Mouse (Mus musculus) kidney, embryonic 14.5 days (tissue): ENCODE measurements around the gene Zfp385c. TPM values are rescaled to one million over a fixed set of nuclear protein-coding genes. Genes with fewer than 3 reads are reported as not detected.

Source experiments
- ATAC-seq: fragments of 200-750 bp; cut with Nextera tagmentation; 2 replicates; pipeline ENCODE4 v1.8.0; 2017; ENCODE audit warnings: moderate number of reproducible peaks, mild to moderate bottlenecking, moderate TSS enrichment, moderate library complexity; ENCODE audit not compliant: low FRiP score, low TSS enrichment
- H3K27ac ChIP-seq: fragments of 300-500 bp; sonication (generic); 2 replicates; pipeline ENCODE4 v1.5.1; 2014; ENCODE audit warnings: low read depth, mild to moderate bottlenecking, low read length, moderate library complexity, mixed read lengths
- H3K27me3 ChIP-seq: fragments of 300-500 bp; sonication (generic); 2 replicates; pipeline ENCODE4 v1.6.1; 2014; ENCODE audit warnings: mild to moderate bottlenecking, low read length; ENCODE audit not compliant: control insufficient read depth, insufficient read depth
- H3K36me3 ChIP-seq: fragments of 300-500 bp; sonication (generic); 2 replicates; pipeline ENCODE4 v1.6.1; 2014; ENCODE audit warnings: low read length, mixed read lengths; ENCODE audit not compliant: control insufficient read depth, insufficient read depth
- H3K4me1 ChIP-seq: fragments of 300-500 bp; sonication (generic); 2 replicates; pipeline ENCODE4 v1.6.1; 2014; ENCODE audit warnings: low read length, mixed read lengths; ENCODE audit not compliant: control insufficient read depth, insufficient read depth
- H3K4me2 ChIP-seq: fragments of 300-500 bp; sonication (generic); replicated peaks from 2 replicates; pipeline ENCODE4 v1.6.1; 2014; ENCODE audit warnings: low read depth, mild to moderate bottlenecking, low read length
- H3K4me3 ChIP-seq: fragments of 300-500 bp; sonication (generic); 2 replicates; pipeline ENCODE4 v1.5.1; 2014; ENCODE audit warnings: mild to moderate bottlenecking, low read length
- H3K9ac ChIP-seq: fragments of 300-500 bp; sonication (generic); 2 replicates; pipeline ENCODE4 v1.6.1; 2014; ENCODE audit warnings: low read depth, mild to moderate bottlenecking, low read length, moderate library complexity
- H3K9me3 ChIP-seq: fragments of 300-500 bp; sonication (generic); 2 replicates; pipeline ENCODE4 v1.6.1; 2016; ENCODE audit warnings: low read length; ENCODE audit not compliant: control insufficient read depth
- WGBS: fragments of 180-500 bp; shearing (Covaris S2); extraction: QIAGEN DNeasy Blood & Tissue Kit; methylation state at CpG from one replicate; pipeline ENCODE4 v1.1.7; 2014; 5-methylcytosine and 5-hydroxymethylcytosine counted together
- polyA plus RNA-seq: library from polyadenylated mRNA; unstranded; fragments of >200 nt; fragmentation: Nextera tagmentation; extraction: Ambion mirVana; gene quantifications from 2 replicates; pipeline ENCODE4 v1.2.1, GENCODE M21; 2014

Zfp385c gene
- polyA plus RNA-seq, 1 experiment from 2014 or later, result 0.50 TPM

GRCm38 (mm10) chr11:100687265-100687664 lies 5.0 kb downstream of the Zfp385c start:
- no peak overlapping the region for H3K4me3 ChIP-seq
- H3K4me1 ChIP-seq, result no peaks in the 10 kb centered on the region
- no peaks in the 10 kb centered on the region for H3K36me3 ChIP-seq
- no peak overlapping the region for H3K27ac ChIP-seq
- H3K4me2 ChIP-seq, result no peak overlapping the region
- H3K9ac ChIP-seq, result no peak overlapping the region
- ATAC-seq, result no peak
- peaks cover 3% of the 10 kb centered on the region; the same call in 1 of the 2 replicates for H3K27me3 ChIP-seq
- WGBS, result 80% methylated on average over 7 of the region's 7 CpGs
- H3K9me3 ChIP-seq, result no peaks in the 10 kb centered on the region

DNA sequence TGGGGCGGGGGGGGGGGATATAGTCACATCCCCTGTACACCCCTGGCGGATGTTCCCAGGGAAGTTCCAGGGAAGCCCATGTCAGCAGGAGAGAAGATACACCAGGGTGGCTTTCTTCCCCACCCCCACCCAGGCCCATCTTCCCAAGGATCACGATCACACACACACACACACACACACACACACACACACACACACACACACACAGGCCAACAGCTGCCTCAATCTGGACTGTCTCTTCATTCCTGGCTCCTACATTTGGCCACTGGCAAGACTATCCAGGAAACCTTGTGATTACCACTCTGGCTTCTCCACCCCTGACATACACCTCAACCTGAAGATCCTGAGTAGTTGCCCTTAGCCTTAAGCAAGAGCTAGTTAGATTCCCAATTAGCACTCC lies 6.9 kb downstream of the Zfp385c start:
- Histone ChIP-seq H3K36me3 (no peaks in the 10 kb centered on the region), H3K4me2 (no peak overlapping the region), H3K4me1 (no peaks in the 10 kb centered on the region), H3K27ac (no peak overlapping the region), H3K4me3 (no peak overlapping the region), H3K27me3 (no peaks in the 10 kb centered on the region), H3K9me3 (no peaks in the 10 kb centered on the region), H3K9ac (no peak overlapping the region)
- no peak for ATAC-seq
- WGBS, result 83% methylated on average over 3 of the region's 3 CpGs

- Histone ChIP-seq H3K4me3 (no peak overlapping the region), H3K4me1 (no peaks in the 10 kb centered on the region), H3K36me3 (no peaks in the 10 kb centered on the region), H3K4me2 (no peak overlapping the region), H3K9me3 (no peaks in the 10 kb centered on the region), H3K27me3 (no peaks in the 10 kb centered on the region), H3K9ac (no peak overlapping the region), H3K27ac (no peak overlapping the region)
- WGBS, result 56% methylated on average over 2 of the region's 2 CpGs
- ATAC-seq, result no peak
These were observed 8.2 kb downstream of the Zfp385c start for GRCm38 (mm10) chr11:100684084-100684483.

GRCm38 (mm10) chr11:100682526-100682925 lies 9.7 kb downstream of the Zfp385c start:
- H3K27ac ChIP-seq, result no peak overlapping the region
- no peak overlapping the region for H3K9ac ChIP-seq
- WGBS, result 81% methylated on average over 5 of the region's 5 CpGs
- no peak overlapping the region for H3K4me2 ChIP-seq
- H3K36me3 ChIP-seq, result no peaks in the 10 kb centered on the region
- no peaks in the 10 kb centered on the region for H3K27me3 ChIP-seq
- H3K9me3 ChIP-seq, result no peaks in the 10 kb centered on the region
- no peaks in the 10 kb centered on the region for H3K4me1 ChIP-seq
- ATAC-seq, result no peak
- H3K4me3 ChIP-seq, result no peak overlapping the region

DNA sequence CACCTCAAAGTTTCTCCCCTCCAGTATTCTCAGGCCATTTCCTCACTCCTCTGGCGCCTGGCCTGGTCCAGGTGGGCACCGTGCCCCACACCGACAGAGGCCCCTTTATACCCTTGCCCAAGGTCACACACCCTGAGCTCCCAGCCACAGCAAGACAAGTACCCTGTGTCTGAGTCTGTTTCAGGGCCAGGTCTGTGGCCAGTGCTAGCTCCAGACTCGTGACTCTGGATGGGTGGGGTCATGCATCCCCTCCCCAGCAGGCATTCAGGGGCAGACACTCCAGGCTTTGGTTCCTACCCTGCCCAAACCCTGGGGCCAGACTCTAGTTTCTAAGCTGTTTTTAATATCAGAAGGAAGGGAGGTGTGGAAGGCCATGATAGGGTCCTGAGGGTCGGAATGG lies 10.4 kb downstream of the Zfp385c start:
- no peak overlapping the region for H3K27ac ChIP-seq
- no peak overlapping the region for H3K4me2 ChIP-seq
- no peaks in the 10 kb centered on the region for H3K27me3 ChIP-seq
- no peaks in the 10 kb centered on the region for H3K36me3 ChIP-seq
- H3K9ac ChIP-seq, result no peak overlapping the region
- ATAC-seq, result no peak
- no peaks in the 10 kb centered on the region for H3K9me3 ChIP-seq
- no peaks in the 10 kb centered on the region for H3K4me1 ChIP-seq
- H3K4me3 ChIP-seq, result no peak overlapping the region
- 76% methylated on average over 5 of the region's 5 CpGs for WGBS

- H3K9me3 ChIP-seq, result no peaks in the 10 kb centered on the region
- H3K4me2 ChIP-seq, result no peak overlapping the region
- 63% methylated on average over 7 of the region's 7 CpGs for WGBS
- H3K4me3 ChIP-seq, result no peak overlapping the region
- H3K4me1 ChIP-seq, result 0 out of 2 replicates have a peak, but pooled peaks cover 5% of the 10 kb centered on the region
- no peak overlapping the region for H3K9ac ChIP-seq
- no peak overlapping the region for H3K27ac ChIP-seq
- no peaks in the 10 kb centered on the region for H3K36me3 ChIP-seq
- ATAC-seq, result no peak
- peaks cover 7% of the 10 kb centered on the region; the same call in 1 of the 2 replicates for H3K27me3 ChIP-seq
These were observed 14.4 kb downstream of the Zfp385c start for GRCm38 (mm10) chr11:100677810-100678209.

DNA sequence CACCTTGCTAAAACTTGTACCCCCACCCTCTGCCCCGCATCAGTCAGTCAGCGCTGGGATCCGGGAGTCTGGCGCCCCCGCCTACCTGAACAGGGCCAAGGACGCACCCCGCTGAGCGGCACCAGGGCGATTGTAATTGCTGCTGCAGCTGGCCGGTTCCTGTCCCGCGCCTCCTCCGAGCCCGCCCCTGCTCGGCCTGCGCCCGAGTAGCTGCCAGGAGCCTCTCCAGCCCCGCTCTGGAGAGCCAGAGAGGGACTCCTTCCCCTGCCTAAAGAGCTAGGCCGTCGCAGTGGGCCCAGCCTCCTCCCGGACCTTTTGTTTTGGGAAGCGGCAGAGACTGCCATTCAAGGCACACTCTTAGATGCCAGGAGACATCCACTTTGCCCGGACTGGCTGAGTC lies 19.1 kb downstream of the Zfp385c start:
- H3K4me2 ChIP-seq, result peak overlapping the region; percentile 35
- no peak overlapping the region for H3K27ac ChIP-seq
- WGBS, result 2% methylated on average over 23 of the region's 23 CpGs
- no peaks in the 10 kb centered on the region for H3K36me3 ChIP-seq
- no peak overlapping the region for H3K4me3 ChIP-seq
- H3K9me3 ChIP-seq, result no peaks in the 10 kb centered on the region
- H3K4me1 ChIP-seq, result 0 out of 2 replicates have a peak, but pooled peaks cover 6% of the 10 kb centered on the region
- ATAC-seq, result peak; percentile 64
- no peak overlapping the region; the same call in 1 of the 2 replicates for H3K9ac ChIP-seq
- H3K27me3 ChIP-seq, result peaks cover 7% of the 10 kb centered on the region; the same call in 1 of the 2 replicates

DNA sequence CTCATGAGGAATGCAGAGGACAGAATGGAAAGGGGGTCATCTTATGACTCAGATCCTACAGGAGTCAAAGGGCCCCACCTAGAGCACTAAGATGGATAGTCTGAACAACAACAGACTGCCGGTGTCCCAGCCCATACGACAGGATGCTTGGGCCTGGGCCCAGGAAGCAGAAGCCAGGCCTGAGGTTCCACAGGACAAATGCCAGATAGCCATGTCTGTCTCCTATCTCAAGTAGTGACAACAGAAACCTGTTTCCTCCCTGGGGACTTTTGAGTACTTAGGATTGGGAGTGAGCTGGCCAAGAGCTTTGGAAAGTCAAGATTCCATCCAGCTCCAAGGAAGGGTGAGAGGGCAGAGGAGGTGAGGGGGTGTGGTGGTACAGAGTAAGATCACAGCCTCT lies 20.3 kb downstream of the Zfp385c start:
- Histone ChIP-seq H3K4me2 (no peak overlapping the region), H3K4me1 (0 out of 2 replicates have a peak, but pooled peaks cover 6% of the 10 kb centered on the region)
- WGBS, result 85% methylated on average over 2 of the region's 2 CpGs

GRCm38 (mm10) chr11:100671049-100671448 lies 21.2 kb downstream of the Zfp385c start:
- H3K36me3 ChIP-seq, result no peaks in the 10 kb centered on the region
- ATAC-seq, result no peak
- peaks cover 7% of the 10 kb centered on the region; the same call in 1 of the 2 replicates for H3K27me3 ChIP-seq
- 0 out of 2 replicates have a peak, but pooled peaks cover 6% of the 10 kb centered on the region for H3K4me1 ChIP-seq
- no peak overlapping the region for H3K9ac ChIP-seq
- H3K4me2 ChIP-seq, result no peak overlapping the region
- H3K9me3 ChIP-seq, result no peaks in the 10 kb centered on the region
- H3K4me3 ChIP-seq, result no peak overlapping the region
- WGBS, result 81% methylated on average over 1 of the region's 1 CpGs
- H3K27ac ChIP-seq, result no peak overlapping the region

More for the DNA sequence above, 20.3 kb downstream of the Zfp385c start:
- H3K27me3 ChIP-seq, result peaks cover 7% of the 10 kb centered on the region; the same call in 1 of the 2 replicates
- ATAC-seq, result no peak
- no peak overlapping the region for H3K9ac ChIP-seq
- no peak overlapping the region for H3K27ac ChIP-seq
- H3K36me3 ChIP-seq, result no peaks in the 10 kb centered on the region
- no peaks in the 10 kb centered on the region for H3K9me3 ChIP-seq
- H3K4me3 ChIP-seq, result no peak overlapping the region
